Mouse (Mus musculus) embryonic facial prominence, embryonic 14.5 days (tissue): ENCODE measurements around the gene Olfr731. TPM values are rescaled to one million over a fixed set of nuclear protein-coding genes. Genes with fewer than 3 reads are reported as not detected.

Source experiments
- ATAC-seq: fragments of 200-750 bp; cut with Nextera tagmentation; 2 replicates; pipeline ENCODE4 v1.8.0; 2017; ENCODE audit warnings: low read depth, moderate number of reproducible peaks, moderate TSS enrichment
- DNase-seq: peaks from one replicate; pipeline ENCODE4 v3.0.0-alpha.2; 2015; ENCODE audit warnings: low spot score
- H3K27ac ChIP-seq: fragments of 300-500 bp; sonication (generic); replicated peaks from 2 replicates; pipeline ENCODE4 v1.5.1; 2014; ENCODE audit warnings: low read depth, mild to moderate bottlenecking, low read length, moderate library complexity
- H3K27me3 ChIP-seq: fragments of 300-500 bp; sonication (generic); replicated peaks from 2 replicates; pipeline ENCODE4 v1.6.1; 2014; ENCODE audit warnings: low read length; ENCODE audit not compliant: control insufficient read depth, insufficient read depth
- H3K36me3 ChIP-seq: fragments of 300-500 bp; sonication (generic); 2 replicates; pipeline ENCODE4 v1.6.1; 2014; ENCODE audit warnings: low read length, mixed read lengths; ENCODE audit not compliant: control insufficient read depth, insufficient read depth
- H3K4me1 ChIP-seq: fragments of 300-500 bp; sonication (generic); 2 replicates; pipeline ENCODE4 v1.6.1; 2014; ENCODE audit warnings: antibody characterized with exemption, low read length; ENCODE audit not compliant: control insufficient read depth, insufficient read depth
- H3K4me2 ChIP-seq: fragments of 300-500 bp; sonication (generic); 2 replicates; pipeline ENCODE4 v1.6.1; 2014; ENCODE audit warnings: low read depth, mild to moderate bottlenecking, low read length, moderate library complexity, mixed read lengths
- H3K4me3 ChIP-seq: fragments of 300-500 bp; sonication (generic); 2 replicates; pipeline ENCODE4 v1.5.1; 2014; ENCODE audit warnings: low read depth, mild to moderate bottlenecking, low read length
- H3K9ac ChIP-seq: fragments of 300-500 bp; sonication (generic); 2 replicates; pipeline ENCODE4 v1.6.1; 2014; ENCODE audit warnings: low read depth, mild to moderate bottlenecking, low read length, moderate library complexity, mixed read lengths
- H3K9me3 ChIP-seq: fragments of 300-500 bp; sonication (generic); 2 replicates; pipeline ENCODE4 v1.6.1; 2016; ENCODE audit warnings: low read length; ENCODE audit not compliant: control insufficient read depth
- WGBS: fragments of 180-500 bp; shearing (Covaris S2); extraction: QIAGEN DNeasy Blood & Tissue Kit; methylation state at CpG from one replicate; pipeline ENCODE4 v1.1.7; 2014; 5-methylcytosine and 5-hydroxymethylcytosine counted together
- polyA plus RNA-seq: library from polyadenylated mRNA; unstranded; fragments of >200 nt; fragmentation: Nextera tagmentation; extraction: Ambion mirVana; gene quantifications from 2 replicates; pipeline ENCODE4 v1.2.1, GENCODE M21; 2014

Olfr731 gene
- not detected in 2 replicates for polyA plus RNA-seq

DNA sequence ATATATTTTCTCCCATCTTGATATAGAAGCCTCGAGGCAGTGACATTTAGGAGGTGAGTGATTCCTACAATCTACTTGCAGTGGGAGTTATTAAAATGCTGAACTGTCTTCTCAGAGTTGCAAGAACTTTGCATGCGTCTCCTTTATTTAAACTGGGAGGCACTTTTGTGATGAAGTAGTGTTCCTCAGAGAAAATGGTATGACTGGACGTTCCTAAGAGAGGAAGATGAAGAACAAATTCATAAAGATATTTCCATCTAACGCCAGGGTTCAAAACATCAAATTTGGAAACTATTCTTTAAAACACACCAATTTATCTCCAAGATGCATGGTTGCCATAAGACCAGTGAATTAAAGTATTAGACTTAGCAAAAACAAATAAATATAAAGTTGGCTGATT is at the start of gene Olfr731:
Olfr731 (minus strand) TSS at position 101 of the 400 bp plus-strand sequence.
- H3K36me3 ChIP-seq, result no peaks in the 10 kb centered on the region
- WGBS, result 79% methylated on average over 4 of the region's 4 CpGs
- no peaks in the 10 kb centered on the region for H3K27me3 ChIP-seq
- no peak within 1 kb of the TSS for H3K9ac ChIP-seq
- no peak within 1 kb of the TSS for H3K27ac ChIP-seq
- no peak within 1 kb of the TSS for H3K4me3 ChIP-seq
- no peaks in the 10 kb centered on the region for H3K4me1 ChIP-seq
- ATAC-seq (no peak), DNase-seq (no peak)
- no peak within 1 kb of the TSS for H3K4me2 ChIP-seq
- no peaks in the 10 kb centered on the region for H3K9me3 ChIP-seq

DNA sequence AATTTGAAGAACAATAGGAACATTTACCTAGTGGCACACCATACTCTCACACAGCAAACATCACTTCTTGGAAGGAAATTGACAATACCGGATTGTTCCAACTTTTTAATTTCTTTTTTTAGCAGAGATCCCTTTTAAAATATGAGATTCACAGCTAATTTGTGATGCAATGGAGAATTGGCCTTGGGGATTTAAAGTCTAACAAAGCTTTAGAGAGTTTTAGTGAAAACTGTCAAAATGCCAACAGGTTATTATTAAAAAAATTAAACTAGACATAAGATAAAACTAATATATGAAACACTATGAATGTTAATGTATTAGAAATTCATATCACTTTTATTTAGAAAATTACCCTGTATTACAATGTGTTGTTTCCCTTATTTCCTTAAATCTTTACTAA is 42.4 kb upstream of the Olfr731 start, which contains the start of gene Olfr732:
Olfr732 (minus strand) TSS at position 101 of the 400 bp plus-strand sequence.
- H3K9me3 ChIP-seq, result no peaks in the 10 kb centered on the region
- H3K36me3 ChIP-seq, result no peaks in the 10 kb centered on the region
- H3K4me1 ChIP-seq, result no peaks in the 10 kb centered on the region
- H3K9ac ChIP-seq, result no peak within 1 kb of the TSS
- ATAC-seq (no peak), DNase-seq (no peak)
- no peak within 1 kb of the TSS for H3K4me2 ChIP-seq
- WGBS, result 93% methylated on average over 1 of the region's 1 CpGs
- no peak within 1 kb of the TSS for H3K27ac ChIP-seq
- H3K27me3 ChIP-seq, result no peaks in the 10 kb centered on the region
- no peak within 1 kb of the TSS for H3K4me3 ChIP-seq

DNA sequence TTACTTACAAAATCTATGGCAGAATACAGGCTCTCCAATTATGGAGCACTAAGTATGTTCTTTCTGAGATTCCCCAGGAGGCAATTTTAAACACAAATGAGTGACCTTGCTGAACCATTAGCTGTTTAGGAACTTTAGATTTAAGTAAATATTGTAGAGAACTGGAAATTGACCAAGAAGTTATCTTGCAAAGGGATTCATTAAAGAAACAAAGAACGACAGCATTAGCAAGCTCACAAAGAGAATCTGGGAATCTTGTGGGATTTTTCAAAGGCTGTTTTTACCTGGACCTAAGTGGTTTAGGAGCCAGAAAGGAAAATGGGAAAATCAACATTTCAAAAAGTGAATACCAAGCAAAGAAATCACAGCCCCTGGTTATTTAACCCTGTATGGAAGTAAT is 53.6 kb downstream of the Olfr731 start, which contains the start of gene Olfr730:
Olfr730 (minus strand) TSS at position 101 of the 400 bp plus-strand sequence.
- Histone ChIP-seq H3K9ac (no peak within 1 kb of the TSS), H3K4me2 (no peak within 1 kb of the TSS), H3K27me3 (no peaks in the 10 kb centered on the region), H3K27ac (no peak within 1 kb of the TSS), H3K4me3 (no peak within 1 kb of the TSS), H3K9me3 (no peaks in the 10 kb centered on the region), H3K4me1 (no peaks in the 10 kb centered on the region), H3K36me3 (no peaks in the 10 kb centered on the region)
- ATAC-seq, result no peak
- WGBS, result 51% methylated on average over 1 of the region's 1 CpGs
- no peak for DNase-seq

Other genes with a start within 250 kb of the Olfr731 start
- gene Olfr725, start 201.5 kb downstream of the Olfr731 start, polyA plus RNA-seq, result not detected in 2 replicates
- not detected in 2 replicates for gene Olfr726, start 150.9 kb downstream of the Olfr731 start, polyA plus RNA-seq
- gene Olfr727, start 118.7 kb downstream of the Olfr731 start, polyA plus RNA-seq, result 0.10 TPM in 1 of 2 replicates, not detected in the other
- gene Olfr728, start 99.2 kb downstream of the Olfr731 start, polyA plus RNA-seq, result not detected in 2 replicates
- gene Olfr729, start 89.0 kb downstream of the Olfr731 start, polyA plus RNA-seq, result not detected in 2 replicates
- gene Olfr730, start 53.7 kb downstream of the Olfr731 start, polyA plus RNA-seq, result not detected in 2 replicates
- gene Olfr732, start 42.3 kb upstream of the Olfr731 start, polyA plus RNA-seq, result not detected in 2 replicates
- not detected in 2 replicates for gene Olfr733, start 59.7 kb upstream of the Olfr731 start, polyA plus RNA-seq
- not detected in 2 replicates for gene Olfr734, start 84.9 kb upstream of the Olfr731 start, polyA plus RNA-seq
- gene Olfr735, start 107.0 kb upstream of the Olfr731 start, polyA plus RNA-seq, result not detected in 2 replicates
- gene Tlr11, start 116.0 kb upstream of the Olfr731 start, polyA plus RNA-seq, result not detected in 2 replicates
- 0.20 TPM in 1 of 2 replicates, not detected in the other for gene Olfr736, start 139.3 kb upstream of the Olfr731 start, polyA plus RNA-seq
- gene Olfr738, start 165.7 kb upstream of the Olfr731 start, polyA plus RNA-seq, result not detected in 2 replicates
- gene Olfr739, start 176.8 kb upstream of the Olfr731 start, polyA plus RNA-seq, result not detected in 2 replicates
- not detected in 2 replicates for gene Olfr740, start 203.7 kb upstream of the Olfr731 start, polyA plus RNA-seq
- gene Olfr741, start 230.9 kb upstream of the Olfr731 start, polyA plus RNA-seq, result not detected in 2 replicates